Mouse (Mus musculus) forebrain, embryonic 16.5 days (tissue): Measurements from ENCODE around the gene Chp2. TPM values are rescaled to one million over a fixed set of nuclear protein-coding genes. Genes with fewer than 3 reads are reported as not detected.

Experiments
- ATAC-seq: fragments of 200-750 bp; cut with Nextera tagmentation; 2 replicates; pipeline ENCODE4 v1.8.0; 2017; ENCODE audit warnings: mild to moderate bottlenecking, moderate library complexity
- H3K27ac ChIP-seq: fragments of 300-500 bp; sonication (generic); 2 replicates; pipeline ENCODE4 v1.5.1; 2014; ENCODE audit warnings: low read length, control low read depth
- H3K27me3 ChIP-seq: fragments of 300-500 bp; sonication (generic); replicated peaks from 2 replicates; pipeline ENCODE4 v1.6.1; 2014; ENCODE audit warnings: low read length; ENCODE audit not compliant: control insufficient read depth, insufficient read depth
- H3K36me3 ChIP-seq: fragments of 300-500 bp; sonication (generic); 2 replicates; pipeline ENCODE4 v1.6.1; 2014; ENCODE audit not compliant: control insufficient read depth, insufficient read depth
- H3K4me1 ChIP-seq: fragments of 300-500 bp; sonication (generic); replicated peaks from 2 replicates; pipeline ENCODE4 v1.6.1; 2014; ENCODE audit warnings: low read length; ENCODE audit not compliant: control insufficient read depth, insufficient read depth
- H3K4me2 ChIP-seq: fragments of 300-500 bp; sonication (generic); 2 replicates; pipeline ENCODE4 v1.6.1; 2014; ENCODE audit warnings: mild to moderate bottlenecking, low read length, control low read depth
- H3K4me3 ChIP-seq: fragments of 300-500 bp; sonication (generic); replicated peaks from 2 replicates; pipeline ENCODE4 v1.5.1; 2014; ENCODE audit warnings: mild to moderate bottlenecking, low read length, control low read depth
- H3K9ac ChIP-seq: fragments of 300-500 bp; sonication (generic); replicated peaks from 2 replicates; pipeline ENCODE4 v1.6.1; 2014; ENCODE audit warnings: low read depth, low read length, control low read depth
- H3K9me3 ChIP-seq: fragments of 300-500 bp; sonication (generic); 2 replicates; pipeline ENCODE4 v1.6.1; 2016; ENCODE audit warnings: low read length; ENCODE audit not compliant: control insufficient read depth
- WGBS: fragments of 180-500 bp; shearing (Covaris S2); extraction: QIAGEN DNeasy Blood & Tissue Kit; methylation state at CpG from one replicate; pipeline ENCODE4 v1.1.7; 2014; 5-methylcytosine and 5-hydroxymethylcytosine counted together
- polyA plus RNA-seq: library from polyadenylated mRNA; unstranded; fragments of >200 nt; fragmentation: Nextera tagmentation; extraction: Ambion mirVana; gene quantifications from 2 replicates; pipeline ENCODE4 v1.2.1, GENCODE M21; 2015

Chp2 gene
- polyA plus RNA-seq: 0.57 and 1.2 TPM in 2 replicates

- Histone ChIP-seq H3K27me3 (no peaks in the 10 kb centered on the region), H3K4me3 (peak within 1 kb of the TSS; percentile 13; the same call in 1 of the 2 replicates), H3K4me1 (peaks cover 3% of the 10 kb centered on the region; the same call in 1 of the 2 replicates), H3K27ac (no peak within 1 kb of the TSS), H3K4me2 (peak within 1 kb of the TSS; percentile 40), H3K9ac (no peak within 1 kb of the TSS), H3K36me3 (no peaks in the 10 kb centered on the region), H3K9me3 (no peaks in the 10 kb centered on the region)
- ATAC-seq: no peak
- 29% methylated on average over 20 of the region's 20 CpGs for WGBS
These were observed at the start of gene Chp2 for GRCm38 (mm10) chr7:122219315-122219801. TSS of gene Chp2 (plus strand) at chr7:122219496.

- Histone ChIP-seq H3K4me3 (no peak overlapping the region), H3K27me3 (no peaks in the 10 kb centered on the region), H3K27ac (no peak overlapping the region), H3K9ac (no peak overlapping the region), H3K9me3 (no peaks in the 10 kb centered on the region), H3K4me2 (no peak overlapping the region), H3K36me3 (0 out of 2 replicates have a peak, but pooled peaks cover 5% of the 10 kb centered on the region), H3K4me1 (no peaks in the 10 kb centered on the region)
- WGBS: 85% methylated on average over 6 of the region's 6 CpGs
- no peak for ATAC-seq
These were observed 48.6 kb upstream of the Chp2 start for GRCm38 (mm10) chr7:122170705-122171104.

- Histone ChIP-seq H3K4me1 (no peaks in the 10 kb centered on the region), H3K4me3 (no peak overlapping the region), H3K36me3 (0 out of 2 replicates have a peak, but pooled peaks cover 5% of the 10 kb centered on the region), H3K27me3 (no peaks in the 10 kb centered on the region), H3K9ac (no peak overlapping the region), H3K4me2 (no peak overlapping the region), H3K9me3 (no peaks in the 10 kb centered on the region), H3K27ac (no peak overlapping the region)
- whole genome bisulfite sequencing: 85% methylated on average over 10 of the region's 10 CpGs
- ATAC-seq: no peak
These were observed 47.7 kb upstream of the Chp2 start for GRCm38 (mm10) chr7:122171613-122172012.

GRCm38 (mm10) chr7:122180720-122181119 is 38.6 kb upstream of the Chp2 start:
- no peak for ATAC-seq
- WGBS: 93% methylated on average over 7 of the region's 7 CpGs
- H3K9ac ChIP-seq: no peak overlapping the region
- H3K4me1 ChIP-seq: no peaks in the 10 kb centered on the region
- no peaks in the 10 kb centered on the region for H3K36me3 ChIP-seq
- no peak overlapping the region for H3K27ac ChIP-seq
- H3K27me3 ChIP-seq: no peaks in the 10 kb centered on the region
- no peak overlapping the region for H3K4me3 ChIP-seq
- no peak overlapping the region for H3K4me2 ChIP-seq
- no peaks in the 10 kb centered on the region for H3K9me3 ChIP-seq

GRCm38 (mm10) chr7:122184569-122184968 is 34.7 kb upstream of the Chp2 start:
- Histone ChIP-seq H3K36me3 (no peaks in the 10 kb centered on the region), H3K4me3 (no peak overlapping the region), H3K27ac (no peak overlapping the region), H3K4me2 (no peak overlapping the region), H3K9me3 (no peaks in the 10 kb centered on the region), H3K9ac (no peak overlapping the region), H3K27me3 (0 out of 2 replicates have a peak, but pooled peaks cover 2% of the 10 kb centered on the region), H3K4me1 (no peaks in the 10 kb centered on the region)
- no peak for ATAC-seq
- 71% methylated on average over 5 of the region's 5 CpGs for WGBS

- Histone ChIP-seq H3K9me3 (no peaks in the 10 kb centered on the region), H3K36me3 (no peaks in the 10 kb centered on the region), H3K27ac (no peak within 1 kb of the TSS), H3K4me1 (no peaks in the 10 kb centered on the region), H3K27me3 (0 out of 2 replicates have a peak, but pooled peaks cover 2% of the 10 kb centered on the region), H3K9ac (peak within 1 kb of the TSS; percentile 2; the same call in 1 of the 2 replicates), H3K4me2 (peak within 1 kb of the TSS; percentile 13), H3K4me3 (no peak within 1 kb of the TSS; the same call in 1 of the 2 replicates)
- 22% methylated on average over 15 of the region's 17 CpGs for WGBS
- no peak for ATAC-seq
These were observed 33.3 kb upstream of the Chp2 start, which contains the start of gene Ern2 for GRCm38 (mm10) chr7:122186043-122186442. TSS of gene Ern2 (minus strand) at chr7:122186207.

GRCm38 (mm10) chr7:122189484-122189883 is 29.8 kb upstream of the Chp2 start:
- Histone ChIP-seq H3K36me3 (no peaks in the 10 kb centered on the region), H3K27ac (no peak overlapping the region), H3K4me1 (no peaks in the 10 kb centered on the region), H3K4me2 (no peak overlapping the region), H3K27me3 (0 out of 2 replicates have a peak, but pooled peaks cover 2% of the 10 kb centered on the region), H3K9me3 (no peaks in the 10 kb centered on the region), H3K4me3 (no peak overlapping the region), H3K9ac (no peak overlapping the region)
- WGBS: 30% methylated on average over 7 of the region's 7 CpGs
- ATAC-seq: no peak

- H3K4me2 ChIP-seq: no peak overlapping the region
- 73% methylated on average over 10 of the region's 10 CpGs for WGBS
- no peaks in the 10 kb centered on the region for H3K4me1 ChIP-seq
- H3K9ac ChIP-seq: no peak overlapping the region
- no peak overlapping the region for H3K27ac ChIP-seq
- no peaks in the 10 kb centered on the region for H3K36me3 ChIP-seq
- no peak overlapping the region for H3K4me3 ChIP-seq
- 0 out of 2 replicates have a peak, but pooled peaks cover 3% of the 10 kb centered on the region for H3K9me3 ChIP-seq
- 0 out of 2 replicates have a peak, but pooled peaks cover 2% of the 10 kb centered on the region for H3K27me3 ChIP-seq
- no peak for ATAC-seq
These were observed 28.2 kb upstream of the Chp2 start for GRCm38 (mm10) chr7:122191097-122191496.

- Histone ChIP-seq H3K4me2 (no peak overlapping the region), H3K4me3 (no peak overlapping the region), H3K36me3 (no peaks in the 10 kb centered on the region), H3K4me1 (no peaks in the 10 kb centered on the region), H3K9me3 (0 out of 2 replicates have a peak, but pooled peaks cover 3% of the 10 kb centered on the region), H3K9ac (no peak overlapping the region), H3K27ac (no peak overlapping the region), H3K27me3 (no peaks in the 10 kb centered on the region)
- ATAC-seq: no peak
These were observed 25.4 kb upstream of the Chp2 start for GRCm38 (mm10) chr7:122193919-122194318.
